Mouse (Mus musculus) colon, adult 2 months (tissue): ENCODE measurements around the gene Lpin3. TPM values are rescaled to one million over a fixed set of nuclear protein-coding genes. Genes with fewer than 3 reads are reported as not detected.

Source experiments
- polyA plus RNA-seq: library from polyadenylated mRNA; depleted of rRNA; stranded (reverse); fragments of >200 nt; gene quantifications from 2 replicates; pipeline ENCODE4 v1.2.3, GENCODE M21; 2012; rRNA removed

Lpin3 gene
- 23.5 and 24.5 TPM in 2 replicates for polyA plus RNA-seq

DNA sequence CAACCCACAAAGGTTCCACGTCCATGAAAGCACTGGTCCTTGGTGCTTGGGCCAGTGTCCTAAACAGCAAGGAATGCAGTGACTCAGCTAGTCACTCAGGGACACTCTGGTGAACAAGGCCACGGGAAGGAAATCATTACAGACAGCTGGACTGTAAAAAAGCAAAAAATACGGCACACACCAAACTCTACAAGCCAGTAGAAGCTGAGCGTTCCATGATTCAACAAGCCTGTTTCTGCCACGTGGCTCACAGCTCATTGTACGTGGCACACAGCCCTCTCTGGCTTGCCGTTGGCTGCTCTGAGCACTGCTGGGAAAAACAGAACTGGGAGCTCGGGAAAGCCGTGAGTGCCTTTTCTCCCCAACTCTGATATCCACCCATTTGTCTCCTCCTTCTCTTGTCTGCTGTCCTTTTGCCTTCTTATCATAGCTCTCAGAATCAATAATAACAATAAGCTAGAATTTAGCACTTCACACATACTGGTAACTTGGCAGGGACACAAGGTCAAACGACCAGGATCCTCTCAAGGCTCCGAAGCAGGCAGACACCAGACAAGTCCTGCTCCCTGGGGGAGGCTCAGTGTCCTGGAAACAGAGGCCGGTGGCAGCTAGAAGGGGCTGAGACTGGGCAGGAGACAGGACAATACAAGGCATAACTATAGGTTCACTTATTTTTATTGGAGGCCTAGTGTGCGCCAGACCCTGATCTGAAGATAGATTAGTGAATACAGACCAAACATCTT lies at the start of gene Lpin3:
TSS of gene Lpin3 (plus strand) at position 218 of the 743 bp plus-strand sequence.

GRCm38 (mm10) chr2:160872890-160873382 lies 7.5 kb upstream of the Lpin3 start, which contains the start of gene Zhx3:
Gene Zhx3 (minus strand): TSS chr2:160872998.

DNA sequence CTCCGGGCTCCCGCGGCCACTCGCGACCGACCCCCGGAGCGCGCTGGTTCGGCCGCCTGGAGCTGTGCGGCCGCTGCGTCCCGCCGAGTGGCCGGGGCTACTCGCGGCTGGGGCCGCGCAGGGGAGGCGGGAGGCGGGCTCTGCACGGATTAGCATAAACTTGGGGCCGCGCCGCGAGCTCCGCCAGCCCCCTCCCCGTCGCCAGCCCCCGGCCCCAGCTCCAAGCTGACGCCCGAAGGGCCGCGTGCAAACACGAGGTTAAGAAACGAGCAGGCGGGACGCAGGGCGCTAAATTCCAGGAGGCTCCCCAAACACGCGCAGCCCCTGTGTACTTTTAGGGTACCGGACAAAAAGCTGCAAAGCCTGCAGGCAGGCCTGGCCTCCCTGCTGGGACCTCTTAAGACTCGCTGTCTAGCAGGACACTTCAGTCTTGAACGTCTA lies 31.8 kb downstream of the Lpin3 start, which contains the start of gene Emilin3:
TSS of gene Emilin3 (minus strand) at position 98 of the 441 bp plus-strand sequence.

Other genes starting within 250 kb of the Lpin3 start
- gene Top1, start 234.8 kb upstream of the Lpin3 start, polyA plus RNA-seq = 9.3 and 13.5 TPM in 2 replicates
- 32.6 and 44.9 TPM in 2 replicates for gene Plcg1, start 149.4 kb upstream of the Lpin3 start, polyA plus RNA-seq
- 4.1 and 4.6 TPM in 2 replicates for gene Zhx3, start 7.7 kb upstream of the Lpin3 start, polyA plus RNA-seq
- 0.62 and 0.90 TPM in 2 replicates for gene Emilin3, start 31.7 kb downstream of the Lpin3 start, polyA plus RNA-seq
- gene Chd6, start 228.4 kb downstream of the Lpin3 start, polyA plus RNA-seq = 7.9 and 9.4 TPM in 2 replicates